Mouse (Mus musculus) CH12.LX (cell line): ENCODE results near the gene Unc80.

Experiments
- CHD1 ChIP-seq: IDR thresholded peaks from 2 replicates; pipeline ENCODE4 v1.6.1; 2012; ENCODE audit warnings: low read depth, low read length, improper control_type of control experiment, inconsistent platforms
- CTCF ChIP-seq, 2 experiments: IDR thresholded peaks in 1 of 2; conservative IDR thresholded peaks in 1 of 2; 2 replicates each; pipeline ENCODE4 v1.5.1; 2011 to 2012; ENCODE audit warnings: low read depth in 2 of 2, low read length in 2 of 2, improper control_type of control experiment in 1 of 2, inconsistent platforms in 1 of 2, mild to moderate bottlenecking in 1 of 2, moderate library complexity in 1 of 2
- GABPA ChIP-seq: IDR thresholded peaks from 2 replicates; pipeline ENCODE4 v1.6.1; 2012; ENCODE audit warnings: low read depth, low read length, improper control_type of control experiment, inconsistent platforms; ENCODE audit not compliant: insufficient replicate concordance
- HCFC1 ChIP-seq: IDR thresholded peaks from 2 replicates; pipeline ENCODE4 v1.6.1; 2012; ENCODE audit warnings: low read depth, mild to moderate bottlenecking, inconsistent platforms, low read length, improper control_type of control experiment
- MAX ChIP-seq: IDR thresholded peaks from 2 replicates; pipeline ENCODE4 v1.6.1; 2011; ENCODE audit warnings: low read length, improper control_type of control experiment
- MAZ ChIP-seq: IDR thresholded peaks from 2 replicates; pipeline ENCODE4 v1.6.1; 2012; ENCODE audit warnings: low read depth, mild to moderate bottlenecking, inconsistent platforms, low read length, improper control_type of control experiment, moderate library complexity
- MYC ChIP-seq: IDR thresholded peaks from 2 replicates; pipeline ENCODE4 v1.6.1; 2011; ENCODE audit warnings: low read depth, mild to moderate bottlenecking, improper control_type of control experiment, low read length
- POLR2A ChIP-seq: IDR thresholded peaks from 2 replicates; pipeline ENCODE4 v1.6.1; 2011; ENCODE audit warnings: low read depth, mild to moderate bottlenecking, improper control_type of control experiment, low read length
- RAD21 ChIP-seq: IDR thresholded peaks from 2 replicates; pipeline ENCODE4 v1.6.1; 2011; ENCODE audit warnings: low read depth, mild to moderate bottlenecking, low read length, improper control_type of control experiment, moderate library complexity
- USF2 ChIP-seq: conservative IDR thresholded peaks from 2 replicates; pipeline ENCODE4 v1.6.1; 2011; ENCODE audit warnings: low read depth, low read length, improper control_type of control experiment

DNA sequence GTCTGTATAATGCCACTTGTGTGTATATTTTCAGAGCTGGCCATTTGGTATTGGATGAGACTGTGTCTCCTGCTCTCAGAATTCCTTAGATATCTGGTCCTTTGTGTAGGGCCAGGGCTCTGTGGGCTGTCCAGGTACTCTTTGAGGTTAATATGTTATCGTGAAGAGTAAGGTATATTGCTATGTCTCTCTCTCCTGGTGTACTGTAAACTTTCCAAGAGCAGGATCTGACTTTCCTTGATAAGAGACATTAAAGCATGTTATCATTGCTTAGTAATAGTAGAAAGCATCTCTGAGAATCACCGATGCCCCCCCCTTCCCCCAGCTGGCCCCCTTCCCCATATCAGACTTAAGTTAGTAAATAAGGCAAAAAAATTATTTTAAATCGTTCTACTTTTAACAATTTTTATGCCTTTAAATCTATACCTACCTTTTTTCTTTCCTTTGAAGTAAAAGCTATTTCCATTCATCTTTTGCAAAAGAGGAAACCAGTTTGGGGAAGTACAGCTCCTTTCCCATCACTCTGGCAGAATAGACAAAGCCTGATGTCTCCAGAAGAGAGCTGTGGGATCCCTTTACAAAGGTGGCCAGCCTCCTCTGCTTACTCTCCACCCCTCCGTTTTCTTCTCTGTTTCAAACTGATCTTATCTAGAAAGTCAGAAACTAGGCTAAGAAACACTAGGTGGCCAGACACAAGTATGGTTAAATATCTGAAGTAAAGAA is 234.6 kb downstream of the Unc80 start:
- TF ChIP-seq POLR2A (no peak), USF2 (no peak), CTCF (conservative IDR thresholded peaks at IDR 0.05 in 1 of 2, IDR thresholded peaks at IDR 0.05 in 1 of 2; ENCODE audit: low read depth in 2 of 2, low read length in 2 of 2) (no peak), MAX (no peak), GABPA (no peak), RAD21 (no peak), MAZ (no peak), HCFC1 (no peak), MYC (no peak), CHD1 (no peak)
